Mouse (Mus musculus): ENCODE measurements around the gene Olfr221.
"Not testable (repeated sequence)": the region's sequence is repeated elsewhere in the genome, so short reads cannot be mapped to it uniquely, and the experiment has no call there.

Gene Olfr221

DNA sequence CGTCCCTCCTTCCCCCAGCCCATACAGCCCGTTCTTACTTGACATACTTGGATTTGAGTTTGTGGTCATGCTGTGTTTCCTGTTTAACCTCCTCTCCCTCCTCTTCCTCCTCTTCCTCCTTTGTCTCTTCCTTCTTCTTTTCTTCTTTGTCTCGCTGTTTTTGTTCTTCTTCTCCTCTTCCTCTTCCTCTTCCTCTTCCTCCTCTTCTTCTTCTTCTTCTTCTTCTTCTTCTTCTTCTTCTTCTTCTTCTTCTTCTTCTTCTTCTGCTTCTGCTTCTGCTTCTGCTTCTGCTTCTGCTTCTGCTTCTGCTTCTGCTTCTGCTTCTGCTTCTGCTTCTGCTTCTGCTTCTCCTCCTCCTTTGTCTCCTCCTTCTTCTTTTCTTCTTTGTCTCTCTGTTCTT is at the start of gene Olfr221:
TSS of gene Olfr221 (minus strand) at position 101 of the 400 bp plus-strand sequence.
- not testable (repeated sequence) for DNase-seq

- no peak for DNase-seq
Measured at GRCm38 (mm10) chr14:52083083-52083482, 40.8 kb upstream of the Olfr221 start.

DNA sequence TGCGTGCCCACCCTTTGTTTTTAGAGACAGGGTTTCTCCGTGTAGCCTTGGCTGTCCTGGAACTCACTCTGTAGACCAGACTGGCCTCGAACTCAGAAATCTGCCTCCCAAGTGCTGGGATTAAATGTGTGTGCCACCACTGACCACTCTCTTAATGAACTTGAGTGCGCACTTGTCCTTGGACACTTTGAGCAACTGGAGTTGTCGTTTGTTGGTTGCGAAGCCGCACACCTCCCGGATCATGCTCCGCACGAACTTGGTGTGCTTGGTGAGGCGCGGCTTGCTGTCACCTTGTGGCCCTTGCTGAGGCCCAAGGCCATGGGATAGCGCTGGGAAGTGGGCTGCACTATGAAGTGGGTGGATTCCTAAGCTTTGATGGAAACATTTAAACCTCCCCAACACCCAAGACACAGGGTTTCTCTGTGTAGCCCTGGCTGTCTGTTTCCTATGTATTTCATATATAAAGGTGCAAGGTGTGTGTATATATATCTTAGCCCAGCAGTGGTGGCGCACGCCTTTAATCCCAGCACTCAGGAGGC is 29.4 kb upstream of the Olfr221 start:
- no peak for DNase-seq

- DNase-seq = no peak
Measured at GRCm38 (mm10) chr14:52066135-52066534, 23.9 kb upstream of the Olfr221 start.

DNA sequence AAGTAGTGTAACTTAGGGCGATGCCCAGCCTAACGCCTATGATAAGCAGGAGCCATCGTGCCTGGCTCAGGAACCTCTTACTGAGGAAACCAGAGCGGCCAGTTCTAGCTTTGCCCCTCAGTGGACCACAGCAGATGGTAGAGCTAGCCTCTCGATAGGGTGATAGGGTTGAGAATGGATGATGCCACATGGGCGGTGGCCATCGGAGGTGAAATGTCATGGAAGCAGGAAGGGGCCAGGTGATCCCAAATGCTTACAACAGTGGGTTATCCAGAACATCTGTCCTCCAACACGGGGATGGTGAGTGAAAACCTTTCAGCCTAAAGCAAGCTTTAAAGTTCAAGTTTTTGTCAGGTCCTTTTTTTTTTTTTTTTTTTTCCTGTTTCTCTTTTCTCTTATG is 19.5 kb upstream of the Olfr221 start:
- DNase-seq = no peak

DNA sequence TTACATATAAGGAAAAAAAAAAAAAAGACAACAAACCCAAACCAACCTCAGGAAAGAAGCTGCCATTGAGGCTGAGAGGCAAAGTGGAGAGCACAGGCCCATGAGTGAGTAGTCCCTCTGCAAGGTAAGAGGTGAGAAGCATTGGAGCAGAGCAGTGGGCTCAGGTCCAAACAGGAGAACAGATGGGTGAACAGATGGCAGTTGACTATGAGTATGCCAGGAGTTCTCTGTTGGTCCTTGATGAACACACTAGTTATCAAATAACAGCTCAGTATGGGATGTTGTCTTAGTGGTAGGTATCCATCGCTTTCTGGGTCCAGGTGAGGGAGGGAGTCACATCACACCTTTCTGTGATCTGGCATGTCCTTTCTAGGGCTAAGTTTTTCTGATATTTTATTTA is 18.5 kb upstream of the Olfr221 start:
- DNase-seq = peak; percentile 13

GRCm38 (mm10) chr14:52059982-52060381 is 17.7 kb upstream of the Olfr221 start:
- DNase-seq = peak; percentile 14

DNA sequence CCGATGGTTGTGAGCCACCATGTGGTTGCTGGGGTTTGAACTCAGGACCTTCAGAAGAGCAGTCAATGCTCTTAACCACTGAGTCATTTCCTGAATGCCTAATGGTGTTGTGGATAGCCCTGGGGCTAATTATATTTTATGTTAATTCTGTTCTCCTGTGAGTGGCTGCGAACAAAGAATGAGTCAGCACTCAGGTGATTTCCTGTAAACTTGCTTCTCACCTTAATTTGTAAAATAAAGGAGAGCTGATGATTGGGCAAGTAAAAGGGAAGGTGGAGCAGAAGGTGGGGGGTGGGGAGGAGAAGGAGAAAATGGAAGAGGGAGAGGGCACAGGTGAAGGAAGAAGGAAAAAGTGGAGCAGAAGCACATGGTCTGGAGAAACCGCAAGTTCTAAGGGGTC is 10.5 kb upstream of the Olfr221 start:
- not testable (repeated sequence) for DNase-seq

DNA sequence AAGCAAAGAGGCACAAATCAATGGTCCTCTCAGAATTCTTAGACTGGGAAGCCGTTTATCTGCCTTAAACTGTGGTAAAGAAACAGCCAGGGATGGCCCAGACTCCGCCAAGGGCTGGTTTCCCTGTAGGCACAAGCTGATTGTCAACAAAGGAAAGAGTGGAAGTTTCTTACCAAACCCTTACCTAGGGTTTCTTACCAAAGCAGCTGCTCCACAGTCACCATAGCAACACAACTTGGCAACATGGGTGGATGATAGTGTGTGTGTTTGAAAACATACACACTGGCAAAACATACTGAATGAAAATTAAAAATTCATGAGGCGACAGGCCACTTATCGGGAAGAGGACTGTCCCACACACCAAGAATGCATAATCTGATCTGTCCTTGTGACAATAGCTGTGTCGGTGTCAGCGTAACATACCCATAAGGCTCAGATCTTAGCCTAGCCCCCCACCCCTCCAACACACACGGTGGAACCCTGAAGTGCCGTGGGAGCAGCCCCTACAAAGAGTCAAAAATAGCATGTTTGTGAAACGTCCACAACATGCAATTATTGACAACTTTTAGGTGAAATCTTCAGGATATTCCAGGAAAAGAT is 3.8 kb upstream of the Olfr221 start:
- no peak for DNase-seq

GRCm38 (mm10) chr14:52044901-52045678 is 2.8 kb upstream of the Olfr221 start:
- DNase-seq = peak; percentile 13

DNA sequence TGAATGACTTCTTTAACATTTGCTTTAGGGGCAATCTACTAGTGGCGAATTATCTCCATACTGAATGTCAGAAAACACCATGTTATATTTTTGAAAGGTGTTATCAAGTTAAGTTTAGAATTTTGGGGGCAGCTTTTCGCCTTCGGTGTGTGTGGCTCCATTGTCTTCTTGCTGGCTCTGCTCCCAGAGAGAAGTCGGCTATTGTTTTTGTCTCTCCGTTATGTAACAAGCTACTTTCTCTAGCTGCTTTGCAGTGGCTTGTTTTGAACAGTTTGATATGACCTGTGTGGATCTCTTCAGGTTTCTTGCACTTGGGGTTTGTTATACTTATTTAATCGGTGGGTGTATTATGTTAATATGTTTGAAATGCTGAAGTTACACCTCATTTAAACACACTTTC is 1.2 kb upstream of the Olfr221 start:
- peak; percentile 24 for DNase-seq

DNA sequence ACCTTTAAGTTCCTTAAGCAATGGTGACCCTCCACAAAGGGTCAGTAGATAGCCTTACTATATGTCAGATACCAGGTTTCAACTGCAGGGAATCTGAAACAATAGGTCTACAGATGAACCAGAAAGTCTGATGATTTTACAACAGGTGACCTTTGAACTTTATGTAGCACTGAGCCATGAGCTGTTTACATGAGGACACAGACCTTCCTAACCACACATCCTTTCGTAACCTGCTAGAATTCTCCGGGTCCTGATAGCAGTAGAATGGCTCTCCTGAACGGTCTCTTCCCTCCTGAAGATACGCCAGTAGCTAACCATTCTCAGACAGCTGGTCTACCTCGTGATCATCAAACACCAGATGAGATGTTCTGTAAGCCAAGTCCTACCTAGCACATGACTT is 2.9 kb downstream of the Olfr221 start:
- DNase-seq = no peak

- no peak for DNase-seq
Measured at GRCm38 (mm10) chr14:52035926-52036325, 6.3 kb downstream of the Olfr221 start.

DNA sequence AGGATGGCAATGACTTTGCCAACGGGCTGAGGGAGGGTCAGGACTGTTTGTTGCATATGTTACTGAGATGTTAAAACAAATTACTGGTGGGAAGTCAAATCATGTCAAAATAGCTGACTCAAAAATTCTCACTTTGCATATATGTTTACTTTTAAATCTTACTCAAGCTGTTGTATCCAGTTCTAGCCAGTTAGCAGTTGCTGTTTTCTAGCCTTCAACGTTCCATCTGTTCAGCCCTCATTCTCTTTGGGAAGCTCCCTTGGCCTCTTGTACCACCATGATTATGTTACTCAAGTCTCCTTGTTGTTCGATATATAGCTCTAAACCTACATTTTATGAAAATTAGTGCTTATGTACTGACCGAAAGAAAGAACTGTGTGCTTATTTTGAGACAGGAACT is 15.9 kb downstream of the Olfr221 start:
- no peak for DNase-seq

DNA sequence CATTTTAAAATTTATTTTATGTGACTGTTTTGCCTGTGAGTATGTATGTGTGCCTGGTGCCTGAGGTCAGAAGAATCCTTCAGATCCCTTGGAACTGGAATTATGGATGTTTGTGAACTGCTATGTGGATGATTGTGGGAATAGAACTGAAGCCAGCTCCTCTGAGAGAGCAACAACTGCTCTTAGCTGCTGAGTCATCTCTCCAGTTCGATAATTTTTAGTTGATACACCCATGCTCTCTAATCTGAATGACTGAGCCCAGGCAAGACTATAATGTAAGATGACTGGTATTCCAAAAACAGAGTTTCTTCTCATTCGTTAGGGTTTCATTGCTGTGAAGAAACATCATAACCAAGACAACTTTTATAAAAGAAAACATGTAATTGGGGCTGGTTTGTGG is 18.1 kb downstream of the Olfr221 start:
- no peak for DNase-seq

DNA sequence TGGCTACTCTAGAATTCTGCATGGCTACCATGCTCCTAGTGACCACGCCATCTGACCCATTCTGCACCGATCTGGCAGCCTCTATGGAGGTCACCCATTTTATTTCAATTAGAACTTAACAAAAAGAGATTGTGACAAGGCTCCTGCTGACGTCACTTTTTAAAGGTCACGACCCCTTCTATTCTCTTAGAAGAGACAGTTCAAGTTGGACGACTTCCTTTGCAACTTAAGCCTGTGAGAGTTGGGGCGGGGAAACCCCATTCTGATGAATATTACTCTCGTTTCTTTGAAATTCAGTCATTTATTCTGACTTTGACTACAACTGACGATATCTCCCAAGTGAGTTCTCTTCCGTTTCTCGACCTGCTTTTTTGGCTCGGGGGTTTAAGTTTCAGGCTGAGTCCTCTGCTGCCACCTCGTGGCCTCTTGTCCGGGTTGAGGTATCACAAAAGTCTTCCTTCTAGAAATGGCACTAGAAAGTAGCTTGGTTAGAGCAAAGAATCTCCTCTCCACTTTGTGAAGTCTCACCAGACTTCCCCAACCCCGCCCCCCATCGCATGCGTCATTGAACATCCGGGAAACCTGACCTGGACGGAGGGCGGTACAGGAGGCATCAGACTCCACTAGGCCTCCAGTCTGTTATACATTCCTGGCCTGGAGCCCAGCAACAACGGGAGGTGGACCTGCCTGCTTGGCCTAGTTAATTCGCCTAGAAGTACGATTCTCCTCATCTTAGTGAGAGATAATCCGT is 19.4 kb downstream of the Olfr221 start:
- DNase-seq = peak; percentile 80

DNA sequence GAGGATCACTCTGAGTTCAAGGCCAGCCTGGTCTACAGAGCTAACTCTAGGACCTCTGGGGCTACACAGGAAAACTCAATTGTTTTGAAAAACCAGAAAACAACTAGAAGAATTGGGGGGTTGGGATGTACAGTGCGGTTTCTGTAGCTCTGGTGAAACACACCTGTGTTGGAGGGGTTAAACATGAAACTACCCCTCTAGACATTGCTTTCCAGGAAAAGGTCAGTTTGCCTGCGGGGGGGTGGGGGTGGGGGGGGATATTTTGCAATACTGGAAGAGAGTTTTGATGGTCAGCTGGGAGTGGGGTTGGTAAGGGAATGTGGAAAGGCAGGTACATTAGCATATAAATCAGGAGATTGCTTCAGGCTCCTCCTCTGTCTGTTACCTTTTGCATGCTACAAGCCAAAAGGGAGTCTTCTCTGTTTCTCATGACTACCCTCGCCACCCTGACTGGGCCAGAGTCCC is 20.0 kb downstream of the Olfr221 start:
- no peak for DNase-seq

DNA sequence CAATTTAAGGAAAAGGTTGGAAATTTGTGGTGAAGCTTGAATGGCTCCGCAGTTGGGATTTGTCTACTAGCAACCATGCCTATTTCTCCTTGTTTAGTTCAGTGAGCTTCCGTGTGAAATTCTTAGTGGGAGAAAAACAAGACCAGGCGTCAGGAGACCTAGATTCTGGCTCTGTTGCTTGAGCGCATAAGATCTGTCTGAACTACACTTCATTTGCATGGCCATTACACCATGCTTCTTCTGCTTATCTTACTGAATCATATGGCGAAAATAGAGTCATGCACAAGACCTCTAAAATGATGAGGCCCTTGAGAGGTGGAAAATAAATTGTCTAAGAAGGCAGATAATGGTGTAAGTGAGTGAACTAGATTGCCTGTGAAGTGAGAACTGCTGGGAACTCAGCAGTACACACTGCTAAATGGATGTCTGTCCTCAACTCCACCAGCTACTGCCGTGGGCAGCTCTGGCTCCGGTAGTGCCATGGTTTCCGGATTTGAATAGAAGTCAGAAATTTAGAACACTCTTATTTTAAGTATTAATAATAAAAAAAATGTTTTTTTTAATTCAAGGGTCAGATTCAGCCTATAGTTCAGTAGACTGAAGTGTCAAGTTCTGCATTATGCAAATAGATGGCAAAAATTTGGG is 20.6 kb downstream of the Olfr221 start:
- DNase-seq = no peak

DNA sequence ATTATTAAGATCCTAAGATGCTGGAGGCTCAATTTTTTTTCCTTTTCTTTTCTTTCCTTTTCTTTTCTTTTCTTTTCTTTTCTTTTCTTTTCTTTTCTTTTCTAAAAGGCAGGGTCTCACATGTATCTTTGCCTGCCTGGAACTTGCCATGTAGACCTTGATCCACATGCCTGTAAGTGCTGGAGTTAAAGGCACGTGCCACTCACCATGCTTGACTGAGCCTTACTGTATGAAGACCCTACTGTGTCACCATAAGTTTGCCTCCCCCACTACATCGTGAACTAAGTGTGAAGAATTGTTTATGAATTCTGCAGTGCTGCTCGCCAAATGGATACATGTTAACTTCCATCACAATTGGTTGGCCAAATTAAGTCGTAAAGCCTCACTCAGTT is 21.1 kb downstream of the Olfr221 start:
- DNase-seq = no peak

- DNase-seq = peak; percentile 84
Measured at GRCm38 (mm10) chr14:52020486-52021137, 21.6 kb downstream of the Olfr221 start, which contains the start of gene Zfp219. Gene Zfp219 (minus strand): TSS chr14:52020733.

- peak; percentile 99 for DNase-seq
Measured at GRCm38 (mm10) chr14:52019590-52020340, 22.5 kb downstream of the Olfr221 start.
